Mouse (Mus musculus): ENCODE data around the gene Tubb5.
"Not testable (repeated sequence)": the region's sequence is repeated elsewhere in the genome, so short reads cannot be mapped to it uniquely, and the experiment has no call there.

The Tubb5 gene

DNA sequence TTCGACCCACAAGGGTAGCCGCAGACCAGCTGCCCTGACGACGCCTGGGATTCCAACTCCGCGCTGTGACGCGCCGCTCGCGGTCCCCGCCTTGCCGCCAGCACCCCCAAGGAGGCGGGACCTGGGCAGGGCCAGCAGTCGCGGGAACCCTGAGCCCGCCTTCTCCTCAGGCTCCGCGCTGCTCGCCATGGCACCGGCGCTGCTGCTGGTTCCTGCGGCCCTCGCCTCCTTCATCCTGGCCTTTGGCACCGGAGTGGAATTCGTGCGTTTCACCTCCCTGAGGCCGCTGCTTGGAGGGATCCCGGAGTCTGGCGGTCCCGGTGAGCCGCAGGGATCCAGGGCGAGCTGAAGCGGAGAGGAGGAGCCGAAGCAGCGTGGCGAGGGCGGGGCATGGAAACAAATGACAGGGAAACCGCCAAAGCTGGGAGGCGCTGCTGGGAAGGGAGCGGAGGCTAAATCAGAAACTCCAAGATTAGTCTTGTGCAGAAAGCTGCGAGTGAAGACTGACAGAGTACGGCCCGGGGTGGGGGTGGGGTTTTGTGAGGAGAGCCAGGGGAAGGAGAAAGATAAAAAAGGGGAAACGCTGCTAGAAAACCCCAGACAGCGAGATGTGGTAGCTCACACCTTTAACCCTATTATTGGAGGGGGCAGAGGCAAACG is 23.2 kb upstream of the Tubb5 start, which contains the start of gene Nrm:
TSS of gene Nrm (plus strand) at position 121 of the 660 bp plus-strand sequence.
- peak; percentile 65 to 83 for DNase-seq (ENCODE audit: low read depth in 1 of 2, low spot score in 2 of 2)

DNA sequence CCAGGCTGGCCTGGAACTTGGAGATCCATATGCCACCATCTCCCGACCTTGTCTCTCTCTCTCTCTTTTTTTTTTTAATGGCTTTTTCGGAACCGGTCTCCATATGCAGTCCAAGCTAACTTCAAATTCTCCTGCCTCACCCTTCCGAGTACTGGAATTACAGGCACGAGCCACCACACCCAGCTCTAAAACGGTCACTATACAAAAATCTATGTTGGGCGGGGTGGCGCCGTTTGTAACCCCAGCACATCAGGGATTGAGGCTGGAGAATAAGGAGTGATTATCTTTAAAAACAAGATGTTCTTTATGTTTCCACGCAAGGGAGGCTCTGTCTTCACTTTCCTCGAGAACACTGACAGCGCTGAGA is 22.7 kb upstream of the Tubb5 start:
- DNase-seq (ENCODE audit: low read depth in 1 of 2, low spot score in 2 of 2) = no peak

DNA sequence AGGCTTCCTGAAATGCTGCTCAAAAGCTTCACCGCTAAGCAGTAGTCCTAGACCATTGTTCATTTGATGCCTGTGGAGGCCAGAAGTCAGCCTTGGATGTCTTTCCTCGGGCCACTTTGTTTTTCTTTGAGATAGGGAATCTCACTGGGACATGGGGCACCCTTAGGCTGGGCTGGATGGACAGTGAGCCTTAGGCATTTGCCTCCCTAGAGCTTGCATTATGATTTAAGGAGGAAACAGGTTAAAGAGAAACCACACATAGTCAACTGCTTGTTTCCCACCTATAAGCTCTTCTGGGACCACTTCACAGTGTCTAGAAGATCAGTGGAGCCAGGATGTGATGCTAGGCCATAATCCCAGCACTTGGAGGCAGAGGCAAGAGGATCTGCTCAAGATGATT is 21.7 kb upstream of the Tubb5 start:
- no peak for DNase-seq (ENCODE audit: low read depth in 1 of 2, low spot score in 2 of 2)

DNA sequence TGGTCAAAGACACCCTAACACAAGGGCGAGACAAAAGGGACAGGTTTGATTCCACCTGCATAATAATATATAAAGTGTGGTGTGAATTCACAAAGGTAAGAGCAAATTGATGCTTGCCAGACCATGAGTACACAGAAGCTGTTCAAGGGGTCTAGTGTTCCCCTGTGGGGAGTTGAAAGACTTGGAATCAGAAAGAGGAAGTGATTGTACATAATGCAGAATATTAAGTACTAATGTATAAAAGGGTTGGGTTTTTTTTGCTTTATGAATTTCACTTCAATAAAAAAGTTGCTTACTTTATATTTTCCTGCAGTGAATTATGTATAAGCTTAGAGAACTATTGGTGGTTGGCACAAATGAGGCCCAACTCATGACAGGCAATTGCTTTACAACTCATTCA is 21.3 kb upstream of the Tubb5 start:
- DNase-seq (ENCODE audit: low read depth in 1 of 2, low spot score in 2 of 2) = no peak

DNA sequence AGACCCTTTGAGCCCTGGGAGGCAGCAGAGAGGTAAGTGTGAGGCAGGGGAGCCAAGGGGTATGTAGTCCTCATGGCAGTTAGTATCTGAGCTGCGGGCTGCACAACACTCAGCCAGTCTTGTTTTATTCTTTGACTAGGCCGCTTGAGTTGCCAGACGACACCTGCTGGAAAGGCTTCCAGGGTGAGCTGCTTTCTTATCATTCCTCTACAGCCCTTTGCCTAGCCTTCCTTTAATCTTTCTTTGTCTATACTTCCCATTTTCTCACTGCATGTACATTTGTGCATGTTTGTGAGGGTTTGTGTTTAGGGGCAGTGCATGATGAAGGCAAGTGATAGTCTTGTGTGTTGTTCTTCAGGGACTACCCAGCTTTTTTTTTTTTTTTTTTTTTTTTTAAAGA is 12.9 kb upstream of the Tubb5 start:
- no peak for DNase-seq (ENCODE audit: low read depth in 1 of 2, low spot score in 2 of 2)

DNA sequence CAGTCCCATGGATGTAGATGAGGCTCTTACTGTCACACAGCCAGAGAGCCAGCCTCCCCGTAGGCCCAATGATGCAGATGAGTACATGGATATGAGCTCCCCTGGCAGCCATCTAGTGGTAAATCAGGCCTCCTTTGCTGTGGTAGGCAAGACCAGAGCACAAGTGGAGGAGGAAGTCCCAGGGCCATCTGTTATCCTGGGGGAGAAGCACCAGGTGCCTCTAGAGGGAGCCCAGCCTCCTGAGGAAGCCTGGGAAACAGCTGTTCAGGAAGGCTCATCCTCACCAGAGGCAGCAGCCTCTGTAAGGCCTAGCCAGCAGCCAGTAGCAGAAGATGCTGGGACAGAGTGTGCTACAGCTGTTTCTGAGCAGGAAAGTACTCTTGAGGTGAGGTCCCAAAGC is 10.0 kb upstream of the Tubb5 start:
- no peak for DNase-seq (ENCODE audit: low read depth in 1 of 2, low spot score in 2 of 2)

DNA sequence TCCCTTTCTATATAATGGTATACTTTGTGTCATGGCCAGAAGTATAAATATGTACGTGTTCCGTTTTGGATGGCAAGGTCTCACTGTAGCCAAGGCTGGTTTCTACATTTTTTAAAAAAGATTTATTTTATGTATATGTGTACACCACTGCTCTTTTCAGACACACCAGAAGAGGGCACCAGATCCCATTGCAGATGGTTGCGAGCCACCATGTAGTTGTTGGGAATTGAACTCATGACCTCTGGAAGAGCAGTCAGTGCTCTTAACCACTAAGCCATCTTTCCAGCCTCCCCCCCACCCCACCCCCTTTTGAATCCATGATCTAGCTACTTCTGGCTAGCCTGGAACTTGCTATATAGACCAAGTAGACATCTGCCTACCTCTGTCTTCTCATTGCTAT is 5.4 kb upstream of the Tubb5 start:
- no peak for DNase-seq (ENCODE audit: low read depth in 1 of 2, low spot score in 2 of 2)

DNA sequence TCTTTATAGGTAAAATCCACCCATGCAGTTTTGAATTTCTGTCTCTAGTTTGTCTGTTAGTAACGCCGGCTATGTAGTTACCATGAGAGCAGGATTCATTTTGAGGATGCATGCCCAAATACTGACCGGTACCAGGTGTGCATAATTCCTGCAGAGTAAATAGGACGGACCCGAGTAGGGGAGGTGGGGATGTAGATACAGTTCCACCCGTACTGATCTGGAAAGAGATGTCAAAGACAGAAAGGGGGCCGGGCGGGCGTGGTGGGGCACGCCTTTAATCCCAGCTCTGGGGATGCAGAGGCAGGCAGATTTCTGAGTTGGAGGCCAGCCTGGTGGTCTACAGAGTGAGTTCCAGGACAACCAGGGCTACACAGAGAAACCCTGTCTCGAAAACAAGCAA is 3.9 kb upstream of the Tubb5 start:
- no peak for DNase-seq (ENCODE audit: low read depth in 1 of 2, low spot score in 2 of 2)

DNA sequence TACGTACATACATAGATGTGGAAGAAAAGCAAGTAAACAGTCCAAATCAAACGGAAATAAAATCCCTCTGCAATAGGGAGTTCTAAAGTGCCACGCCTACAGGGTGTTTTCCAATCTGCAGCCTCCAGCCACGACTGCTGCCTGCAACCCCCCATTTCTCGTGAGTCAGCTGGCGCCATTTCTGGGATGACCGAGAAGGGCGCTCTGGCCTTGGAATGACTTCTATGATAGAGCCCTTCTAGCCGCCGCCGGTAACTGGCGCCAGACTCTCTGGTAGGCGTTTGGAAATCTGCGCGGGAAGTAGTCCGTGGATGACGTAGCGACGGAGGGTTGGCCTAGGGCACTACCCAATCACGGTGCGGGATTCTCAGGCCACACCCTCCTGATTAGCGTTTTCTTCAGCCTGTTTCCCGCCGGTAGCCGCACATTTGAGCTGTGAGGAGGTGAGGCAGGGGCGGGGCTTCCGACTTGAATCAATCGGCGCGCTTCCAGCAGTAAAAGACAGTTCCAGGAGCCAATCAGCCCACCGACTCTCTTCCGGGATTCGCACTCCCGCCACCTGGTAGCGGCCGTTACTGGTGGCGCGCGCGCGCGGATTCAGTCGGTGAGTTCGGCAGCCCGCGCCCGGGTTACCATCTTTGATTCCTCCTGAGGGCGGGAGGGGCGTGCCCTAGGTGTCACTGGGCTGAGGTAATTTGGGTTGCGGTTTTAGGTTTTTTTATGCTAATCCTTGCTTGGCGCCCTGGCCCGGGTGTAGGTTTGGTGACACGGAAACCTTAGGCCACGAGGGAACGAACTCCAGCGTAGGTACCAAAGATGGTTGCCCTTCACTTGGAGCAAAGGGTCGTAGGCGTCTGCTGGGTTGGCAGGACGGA is 3.2 kb upstream of the Tubb5 start, which contains the start of gene Mdc1:
TSS of gene Mdc1 (plus strand) at position 440 of the 875 bp plus-strand sequence.
- DNase-seq (ENCODE audit: low read depth in 1 of 2, low spot score in 2 of 2) = peak; percentile 99

DNA sequence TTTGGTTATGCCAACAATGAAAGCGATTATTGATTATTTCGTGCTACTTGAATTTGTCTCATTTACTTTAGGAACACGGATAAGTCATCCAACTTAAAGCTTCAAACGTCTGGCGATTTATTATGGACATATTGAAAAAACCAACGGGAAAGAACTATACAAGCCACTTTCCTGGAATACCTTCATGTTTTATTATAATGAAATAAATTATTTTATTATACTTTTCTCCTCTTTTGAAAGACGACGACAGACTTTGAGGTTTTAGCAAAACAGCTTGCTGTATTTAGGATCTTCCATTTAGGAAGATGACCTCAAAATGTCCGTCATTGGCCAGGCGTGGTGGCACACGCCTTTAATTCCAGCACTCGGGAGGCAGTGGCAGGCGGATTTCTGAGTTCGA is 2.5 kb upstream of the Tubb5 start:
- DNase-seq (ENCODE audit: low read depth in 1 of 2, low spot score in 2 of 2) = no peak

DNA sequence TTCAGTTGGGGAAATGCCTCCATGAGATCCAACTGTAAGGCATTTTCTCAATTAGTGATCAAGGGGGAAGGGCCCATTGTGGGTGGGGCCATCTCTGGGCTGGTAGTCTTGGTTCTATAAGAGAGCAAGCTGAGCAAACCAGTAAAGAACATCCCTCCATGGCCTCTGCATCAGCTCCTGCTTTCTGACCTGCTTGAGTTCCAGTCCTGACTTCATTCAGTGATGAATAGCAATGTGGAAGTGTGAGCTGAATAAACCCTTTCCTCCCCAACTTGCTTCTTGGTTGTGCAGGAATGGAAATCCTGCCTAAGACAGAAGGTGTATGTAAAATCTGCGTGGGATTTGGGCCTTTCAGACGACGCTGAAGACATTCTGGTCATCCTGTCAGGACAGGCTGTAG is 896 bp upstream of the Tubb5 start:
- DNase-seq (ENCODE audit: low read depth in 1 of 2, low spot score in 2 of 2) = not testable (repeated sequence)

DNA sequence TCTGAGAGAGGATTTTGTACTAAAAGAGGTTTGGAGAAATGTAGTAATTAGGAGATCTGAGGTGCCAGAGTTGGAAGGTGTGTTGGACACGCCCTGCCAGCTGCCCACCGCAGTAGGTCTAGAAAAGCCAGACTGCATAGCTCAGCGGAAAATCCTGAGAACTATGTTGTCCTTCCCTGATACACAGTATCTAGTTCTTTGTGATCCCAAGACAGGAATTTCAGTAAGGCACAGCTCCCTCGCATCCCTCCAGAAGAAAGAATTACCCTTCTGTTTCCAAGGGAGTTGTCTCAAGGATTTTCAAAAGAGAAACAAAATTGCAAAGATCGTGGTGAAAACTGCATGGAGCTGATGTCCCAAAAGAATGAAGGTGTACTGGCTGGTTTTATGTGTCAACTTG is 464 bp upstream of the Tubb5 start:
- DNase-seq (ENCODE audit: low read depth in 1 of 2, low spot score in 2 of 2) = no peak

DNA sequence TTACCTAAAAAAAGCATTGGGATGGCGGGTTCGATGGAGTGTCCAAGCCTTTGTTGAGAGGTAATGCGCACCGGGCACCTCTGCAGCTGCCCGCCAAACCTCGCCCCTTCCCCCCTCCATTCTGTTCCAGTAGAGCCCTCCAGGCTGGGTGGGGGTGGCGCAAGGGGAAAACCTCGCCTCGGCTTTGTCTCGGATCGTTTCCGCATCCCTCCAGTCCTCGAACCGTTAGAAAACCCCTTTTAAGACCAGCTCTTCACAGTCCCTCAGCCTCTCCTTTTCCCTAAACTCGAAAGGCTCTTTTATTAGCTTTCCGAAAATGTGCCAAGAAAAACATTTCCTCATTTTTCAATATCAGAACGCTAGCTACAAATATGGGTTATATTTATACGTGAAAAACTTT is 619 bp downstream of the Tubb5 start:
- DNase-seq (ENCODE audit: low read depth in 1 of 2, low spot score in 2 of 2) = no peak

DNA sequence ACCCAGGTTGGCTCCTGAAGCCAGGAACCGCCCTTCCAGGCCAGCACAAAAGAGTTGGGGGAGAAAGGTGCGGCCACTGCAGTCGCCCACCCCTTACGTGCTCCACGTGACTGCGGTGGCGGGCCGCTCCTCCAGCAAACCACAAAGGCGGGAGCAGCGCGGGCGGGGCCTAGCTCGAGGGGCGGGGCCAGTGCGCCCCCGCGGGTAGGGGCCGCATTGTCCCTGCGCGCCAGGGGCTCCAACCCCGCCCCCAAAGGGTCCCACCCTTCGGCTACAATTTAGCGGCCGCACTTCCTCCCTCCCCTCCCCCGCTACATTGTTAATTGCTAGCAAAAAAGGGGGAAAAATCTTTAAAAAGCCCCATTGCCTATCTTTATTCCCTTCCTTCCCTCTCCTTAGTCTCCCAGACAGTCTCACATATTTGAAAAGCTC is 1.1 kb downstream of the Tubb5 start:
- DNase-seq (ENCODE audit: low read depth in 1 of 2, low spot score in 2 of 2) = no peak

DNA sequence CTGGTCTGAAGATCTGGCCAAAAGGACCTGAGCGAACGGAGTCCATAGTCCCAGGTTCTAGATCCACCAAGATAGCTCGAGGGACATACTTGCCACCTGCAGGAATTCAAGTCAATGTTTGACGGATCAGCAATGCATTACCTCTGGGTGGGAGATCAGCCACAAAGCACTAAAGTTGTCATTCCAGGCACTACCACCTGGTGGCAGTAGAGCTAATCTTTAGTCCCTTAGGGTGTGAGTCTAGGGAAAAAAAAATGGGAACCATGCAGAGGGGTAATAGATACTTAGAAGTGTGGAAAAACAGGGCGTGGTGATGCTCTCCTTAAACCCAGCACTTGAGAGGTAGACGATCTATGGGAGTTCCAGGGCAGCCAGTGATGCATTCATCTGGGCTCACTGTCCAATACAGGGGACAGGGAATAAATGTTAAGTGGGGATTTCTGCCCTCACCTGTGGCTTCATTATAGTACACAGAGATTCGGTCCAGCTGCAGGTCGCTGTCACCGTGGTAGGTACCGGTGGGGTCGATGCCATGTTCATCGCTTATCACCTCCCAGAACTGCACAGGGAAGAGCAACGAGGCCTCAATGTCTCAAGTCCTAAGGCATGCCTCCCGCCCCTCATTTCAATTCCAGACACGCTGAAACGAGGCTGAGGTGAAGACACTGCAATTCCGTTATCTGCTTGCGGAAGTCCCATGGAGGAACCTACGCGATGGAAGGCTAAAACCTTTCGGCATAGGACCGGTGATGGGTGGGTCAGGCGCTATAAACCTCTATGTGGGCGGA is 1.7 kb downstream of the Tubb5 start:
- peak in 1 of 2 experiments; percentile 69 for DNase-seq (ENCODE audit: low read depth in 1 of 2, low spot score in 2 of 2)

DNA sequence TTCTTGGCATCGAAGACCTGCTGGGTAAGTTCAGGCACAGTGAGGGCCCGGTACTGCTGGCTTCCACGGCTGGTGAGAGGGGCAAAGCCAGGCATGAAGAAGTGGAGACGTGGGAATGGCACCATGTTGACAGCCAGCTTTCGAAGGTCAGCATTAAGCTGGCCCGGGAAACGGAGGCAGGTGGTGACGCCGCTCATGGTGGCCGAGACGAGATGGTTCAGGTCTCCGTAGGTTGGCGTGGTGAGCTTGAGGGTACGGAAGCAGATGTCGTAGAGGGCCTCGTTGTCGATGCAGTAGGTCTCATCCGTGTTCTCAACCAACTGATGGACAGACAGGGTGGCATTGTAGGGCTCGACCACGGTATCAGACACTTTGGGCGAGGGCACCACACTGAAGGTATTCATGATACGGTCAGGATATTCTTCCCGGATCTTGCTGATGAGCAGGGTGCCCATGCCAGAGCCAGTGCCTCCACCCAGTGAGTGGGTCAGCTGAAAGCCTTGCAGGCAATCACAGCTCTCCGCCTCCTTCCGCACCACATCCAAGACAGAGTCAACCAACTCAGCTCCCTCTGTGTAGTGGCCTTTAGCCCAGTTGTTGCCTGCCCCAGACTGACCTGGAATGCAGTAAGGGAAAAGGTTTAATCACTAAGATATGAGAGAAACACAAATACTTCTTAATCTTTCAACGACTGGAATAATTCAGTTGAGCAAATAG is 2.5 kb downstream of the Tubb5 start:
- DNase-seq (ENCODE audit: low read depth in 1 of 2, low spot score in 2 of 2) = no peak

DNA sequence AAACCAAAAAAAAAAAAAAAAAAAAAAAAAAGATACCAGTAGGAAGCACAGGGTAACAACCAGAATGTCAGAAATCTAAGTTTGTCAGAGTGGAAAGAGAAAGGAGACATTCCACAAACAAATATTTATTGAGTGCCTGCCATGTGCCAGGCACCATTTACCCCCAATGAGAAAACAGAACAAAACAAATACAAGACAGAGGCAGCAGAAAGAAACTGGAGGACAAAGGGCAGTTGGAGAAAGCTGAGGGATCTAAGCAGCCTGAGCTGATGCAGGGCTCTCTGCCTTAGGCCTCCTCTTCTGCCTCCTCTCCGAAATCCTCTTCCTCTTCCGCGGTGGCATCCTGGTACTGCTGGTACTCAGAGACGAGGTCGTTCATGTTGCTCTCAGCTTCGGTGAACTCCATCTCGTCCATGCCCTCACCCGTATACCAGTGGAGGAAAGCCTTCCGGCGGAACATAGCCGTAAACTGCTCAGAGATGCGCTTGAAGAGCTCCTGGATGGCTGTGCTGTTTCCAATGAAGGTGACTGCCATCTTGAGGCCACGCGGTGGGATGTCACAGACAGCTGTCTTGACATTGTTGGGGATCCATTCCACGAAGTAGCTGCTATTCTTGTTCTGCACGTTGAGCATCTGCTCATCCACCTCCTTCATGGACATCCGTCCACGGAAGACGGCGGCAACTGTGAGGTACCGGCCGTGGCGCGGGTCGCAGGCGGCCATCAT is 3.2 kb downstream of the Tubb5 start:
- DNase-seq (ENCODE audit: low read depth in 1 of 2, low spot score in 2 of 2) = no peak

DNA sequence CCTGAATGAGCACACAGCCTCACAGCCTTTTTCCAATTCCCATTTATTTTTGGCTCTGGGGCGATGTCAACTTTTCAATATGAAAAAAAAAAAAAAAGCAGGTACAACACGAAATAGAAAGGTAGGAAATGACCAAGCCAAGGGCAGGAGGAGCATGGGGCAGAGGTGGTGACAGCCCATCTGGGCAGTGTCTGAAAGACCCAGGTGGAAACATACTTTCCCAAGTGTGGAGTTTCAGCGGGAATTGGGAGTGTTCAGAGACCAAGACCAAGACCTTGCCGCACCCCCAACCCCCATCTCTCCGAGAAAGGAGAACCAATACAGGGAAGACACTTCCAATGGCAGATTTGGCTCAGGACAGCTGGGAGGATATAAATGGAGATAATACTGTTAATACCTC is 4.2 kb downstream of the Tubb5 start:
- DNase-seq (ENCODE audit: low read depth in 1 of 2, low spot score in 2 of 2) = no peak

DNA sequence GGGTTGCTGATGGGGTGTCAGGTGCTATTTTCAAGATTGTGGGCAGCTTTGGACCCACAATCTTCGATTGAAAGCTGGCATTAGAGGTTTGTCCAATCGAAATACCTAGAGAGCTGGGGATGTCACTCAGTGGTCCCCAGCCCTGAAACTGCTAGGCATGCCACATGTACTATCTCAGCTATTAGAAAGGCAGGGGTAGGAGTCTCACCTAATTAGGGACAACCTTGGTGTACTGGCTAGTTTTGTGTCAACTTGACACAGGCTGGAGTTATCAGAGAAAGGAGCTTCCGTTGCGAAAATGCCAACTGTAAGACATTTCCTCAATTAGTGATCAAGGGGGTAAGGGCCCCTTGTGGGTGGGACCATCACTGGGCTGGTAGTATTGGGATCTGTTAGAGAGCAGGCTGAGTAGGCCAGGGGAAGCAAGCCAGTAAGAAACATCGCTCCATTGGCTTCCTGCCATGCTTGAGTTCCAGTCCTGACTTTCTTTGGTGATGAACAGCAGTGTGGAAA is 4.8 kb downstream of the Tubb5 start:
- no peak for DNase-seq (ENCODE audit: low read depth in 1 of 2, low spot score in 2 of 2)

All from monocyte, adult 2 months (primary cell).